Mouse (Mus musculus) liver, embryonic 14.5 days (tissue): ENCODE data around the gene Tex44.

ENCODE experiments used
- CTCF ChIP-seq: IDR thresholded peaks from 2 replicates; pipeline ENCODE4 v1.5.1; 2016; ENCODE audit warnings: antibody characterized with exemption, low read depth, control low read depth
- EP300 ChIP-seq: IDR thresholded peaks from 2 replicates; pipeline ENCODE4 v1.6.1; 2016; ENCODE audit warnings: antibody characterized with exemption, low read depth

DNA sequence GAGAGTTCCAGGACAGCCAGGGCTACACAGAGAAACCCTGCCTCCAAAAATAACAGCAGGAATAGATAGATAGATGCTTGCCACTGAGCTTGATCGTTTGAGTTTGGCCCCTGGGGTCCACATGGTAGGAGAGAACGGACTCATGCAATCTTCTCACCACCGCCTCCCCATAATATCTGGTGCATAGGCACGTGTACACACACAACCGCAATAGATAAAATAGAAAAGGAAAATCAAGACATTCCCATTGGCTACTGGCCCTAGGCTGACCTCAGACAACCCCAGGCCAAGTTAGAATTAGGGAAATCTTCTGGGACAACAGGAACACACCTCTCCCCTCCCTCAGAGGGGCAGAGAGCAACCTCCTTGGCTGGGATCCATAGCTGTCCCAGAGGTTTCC is 11.4 kb upstream of the Tex44 start:
- TF ChIP-seq CTCF = no peak
- TF ChIP-seq EP300 = no peak
